Mouse (Mus musculus) adrenal gland, adult 8-10 months (tissue): ENCODE data around the gene Nr6a1. TPM values are rescaled to one million over a fixed set of nuclear protein-coding genes. Genes with fewer than 3 reads are reported as not detected.
A peak's percentile ranks its signal among the peaks of the same experiment; 100 is the strongest.

Experiments
- DNase-seq: peaks from one replicate; pipeline ENCODE4 v3.0.0; 2022
- total RNA-seq, 4 experiments: library from RNA; stranded (reverse); gene quantifications; 2 replicates each; pipeline ENCODE4 v1.2.4; 2022

Nr6a1 gene
- total RNA-seq, 4 experiments from 2014 or later: 6.6 to 15.8 (median 9.7) TPM

- no peak for DNase-seq
Observed at GRCm38 (mm10) chr2:38936721-38937378, 9.4 kb upstream of the Nr6a1 start.

DNA sequence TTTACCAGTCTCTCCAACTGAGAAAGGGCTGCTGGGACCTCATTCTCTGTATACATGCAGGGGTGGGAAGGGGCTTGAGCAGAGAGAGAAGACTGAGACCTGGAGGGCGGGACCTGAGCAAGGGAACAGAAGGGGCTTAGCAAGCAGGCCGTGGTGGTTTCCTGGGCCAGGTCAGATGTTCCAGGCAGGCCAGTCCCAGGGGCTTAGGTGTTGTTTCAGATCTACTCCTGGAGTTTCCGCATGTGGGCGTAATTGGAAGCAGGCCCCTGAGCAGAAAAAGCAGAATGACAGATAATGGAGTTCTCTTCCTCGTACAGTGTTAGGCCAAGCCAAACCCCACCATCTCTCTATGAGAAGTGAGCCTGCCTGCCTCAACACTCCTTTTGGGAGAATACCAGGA, 7.4 kb upstream of the Nr6a1 start:
- DNase-seq: no peak

GRCm38 (mm10) chr2:38933931-38934330, 6.4 kb upstream of the Nr6a1 start:
- no peak for DNase-seq

GRCm38 (mm10) chr2:38931851-38932667, 4.6 kb upstream of the Nr6a1 start, which contains the start of gene Olfml2a:
TSS of gene Olfml2a (plus strand) at chr2:38931978.
- peak; percentile 77 for DNase-seq

DNA sequence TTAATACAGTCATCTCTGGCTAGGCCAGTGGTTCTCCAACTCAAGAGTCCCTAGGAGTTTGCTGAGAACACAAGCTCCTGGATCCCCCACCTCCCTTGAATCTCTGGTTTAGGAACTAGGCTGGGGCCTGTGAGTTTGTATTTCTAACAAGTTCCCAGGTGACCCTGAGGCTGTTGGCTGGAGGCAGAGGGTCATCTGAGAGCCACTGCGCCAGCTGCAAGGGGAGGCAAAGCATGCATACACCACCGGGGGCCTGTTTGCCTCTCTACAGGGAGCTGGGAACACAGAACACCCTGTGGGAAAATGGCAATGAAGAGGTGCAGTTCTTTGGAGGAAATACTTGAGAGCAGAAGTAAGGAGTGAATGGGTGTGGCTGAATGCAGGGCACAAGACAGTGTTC, 2.8 kb upstream of the Nr6a1 start:
- DNase-seq: no peak

DNA sequence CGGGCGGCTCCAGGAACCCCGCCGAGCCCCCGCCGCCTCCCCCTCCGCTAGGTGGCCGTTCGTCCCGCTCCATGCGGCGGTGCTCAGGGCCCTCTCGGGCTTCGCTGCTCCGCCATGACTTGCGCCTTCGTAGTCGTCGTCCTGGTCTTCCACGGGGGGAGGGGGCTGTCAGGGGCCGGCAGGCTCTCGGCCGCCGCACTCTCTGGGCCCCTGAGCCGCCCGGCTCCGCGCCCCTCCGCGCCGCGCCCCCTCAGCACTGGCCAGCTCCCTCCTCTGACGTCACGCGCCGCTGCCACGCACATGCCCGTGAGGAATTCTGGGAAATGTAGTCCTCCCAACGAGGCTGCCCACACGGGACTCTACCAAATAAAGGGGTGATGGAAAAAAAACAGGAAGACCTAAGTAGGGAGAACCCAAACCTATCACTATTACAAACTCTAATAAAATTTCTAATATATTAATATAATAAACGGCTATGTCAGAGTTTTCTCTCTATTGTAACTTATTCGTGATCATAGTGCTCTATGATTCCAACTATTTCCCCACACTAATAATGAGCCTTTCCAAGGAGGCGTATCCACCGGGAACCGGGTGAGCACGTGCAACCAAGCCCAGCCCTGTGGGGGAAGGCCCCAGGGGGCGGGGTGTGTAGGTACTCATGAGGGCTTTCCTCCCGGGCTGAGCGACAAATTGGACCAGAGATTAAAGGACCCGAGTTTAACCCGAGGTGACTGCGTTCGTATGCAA, 1.2 kb downstream of the Nr6a1 start:
- peak; percentile 92 for DNase-seq

DNA sequence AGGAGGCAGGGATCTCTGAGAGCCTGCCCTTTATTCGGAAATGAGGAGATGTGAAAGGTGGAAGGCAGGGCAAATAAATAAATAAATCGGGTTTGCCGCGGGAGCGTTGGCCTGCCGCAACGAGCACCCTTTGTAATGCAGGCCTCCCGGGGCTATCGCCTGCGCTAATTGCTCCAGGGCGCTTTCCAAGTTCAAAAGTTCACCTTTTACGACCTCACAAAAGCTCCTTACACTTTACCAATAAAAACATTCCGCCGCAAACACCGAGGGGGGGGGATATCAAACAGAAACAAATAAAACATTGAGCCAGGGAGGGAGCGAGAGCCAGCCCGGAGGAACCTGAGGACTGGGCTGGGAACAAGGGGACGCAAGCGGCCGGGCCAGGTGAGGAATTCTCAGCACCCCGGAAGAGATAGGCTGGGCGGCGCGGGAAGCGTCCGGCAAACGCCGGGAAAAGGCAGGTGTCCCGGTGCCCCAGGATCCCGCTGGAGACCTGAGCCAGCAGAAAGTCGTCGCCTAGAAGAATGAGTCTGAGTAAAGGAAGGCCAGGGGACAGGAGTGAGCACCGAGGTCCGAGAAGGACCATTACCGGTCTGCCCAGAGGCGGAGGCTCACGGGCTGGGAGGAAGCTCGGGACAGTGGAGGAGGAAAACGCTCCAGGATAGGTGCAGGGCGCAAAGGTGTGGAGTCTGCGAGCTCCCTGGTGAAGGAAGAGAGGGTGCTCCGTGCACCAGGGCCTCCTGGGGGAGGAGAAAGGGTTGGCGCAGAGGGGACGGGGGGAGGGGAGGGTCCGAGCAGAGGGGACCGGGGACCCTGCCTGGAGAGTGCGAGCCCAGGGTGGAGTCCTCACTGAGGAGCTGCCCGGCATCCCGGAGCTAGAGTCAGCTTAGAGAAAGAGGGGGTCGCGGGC, 2.1 kb downstream of the Nr6a1 start:
- no peak for DNase-seq

DNA sequence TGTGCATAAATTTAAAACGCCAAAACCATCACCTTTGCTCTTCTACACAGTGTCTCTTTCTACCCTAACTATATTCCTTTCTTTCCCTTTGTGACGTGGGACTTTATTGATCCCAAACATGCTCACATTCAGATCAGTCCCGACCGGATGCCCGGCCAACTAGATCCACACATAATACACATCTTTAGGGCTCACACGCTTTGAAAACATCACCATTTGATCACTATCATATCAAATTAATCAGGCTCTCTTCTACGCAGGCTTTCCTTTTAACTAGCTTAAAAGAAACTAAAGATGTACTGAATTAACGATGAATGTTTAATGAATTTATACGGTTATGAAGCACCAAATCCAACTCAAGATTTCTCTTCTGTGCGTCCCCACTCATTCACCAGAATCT, 2.9 kb downstream of the Nr6a1 start:
- DNase-seq: no peak

DNA sequence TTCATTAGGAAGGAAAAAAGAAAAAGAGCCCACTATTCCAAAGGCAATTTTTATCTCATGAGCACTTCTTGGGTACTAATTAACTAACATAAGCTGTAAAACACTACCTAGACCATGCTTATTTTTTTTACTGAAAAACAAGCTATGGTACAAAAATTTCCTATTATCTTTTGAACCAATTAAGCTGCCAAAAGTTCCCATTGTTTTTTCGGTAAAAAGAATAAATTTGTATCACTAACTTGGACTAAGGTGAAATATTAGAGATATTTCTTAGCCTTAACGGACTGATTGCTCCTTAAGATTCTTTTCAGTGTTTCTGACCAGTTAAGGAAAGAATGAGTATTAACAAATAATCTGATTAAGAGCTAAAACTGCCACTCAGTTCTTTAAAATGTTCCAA, 3.6 kb downstream of the Nr6a1 start:
- DNase-seq: no peak

- DNase-seq: no peak
Observed at GRCm38 (mm10) chr2:38923471-38923870, 4.0 kb downstream of the Nr6a1 start.

- no peak for DNase-seq
Observed at GRCm38 (mm10) chr2:38921374-38921773, 6.1 kb downstream of the Nr6a1 start.

DNA sequence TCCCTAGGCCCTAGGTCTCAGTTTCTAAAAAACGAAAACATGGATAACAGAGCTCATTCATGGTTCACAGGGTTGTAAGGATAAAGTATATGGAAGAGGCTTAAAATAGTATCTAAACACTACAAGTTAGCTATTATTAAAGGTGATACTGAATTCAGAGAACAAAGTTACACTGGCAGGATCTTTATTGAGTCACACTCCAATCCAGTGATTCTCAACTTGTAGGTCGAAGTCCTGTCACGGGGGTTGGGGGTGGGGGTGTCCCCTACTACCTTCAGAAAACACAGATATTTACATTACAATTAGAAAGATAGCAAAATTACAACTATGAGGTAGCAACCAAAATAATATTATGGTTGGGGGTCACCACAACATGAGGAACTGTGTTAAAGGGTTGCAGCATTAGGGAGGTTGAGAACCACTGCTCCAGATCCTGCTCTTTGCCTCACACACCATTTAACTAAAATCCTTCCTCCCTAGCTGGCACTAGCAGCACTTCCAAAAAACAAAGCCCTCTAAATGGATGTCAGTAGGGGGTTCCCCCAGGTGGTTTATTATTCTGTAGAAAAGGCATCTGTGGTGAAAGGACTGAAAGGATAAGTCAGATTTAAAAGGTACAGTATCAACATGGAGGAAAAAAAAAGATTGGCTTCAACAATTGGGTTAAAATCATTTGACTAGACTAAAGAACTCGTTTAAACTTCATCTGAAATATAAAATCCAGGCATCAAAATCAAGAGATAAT, 10.4 kb downstream of the Nr6a1 start:
- no peak for DNase-seq

DNA sequence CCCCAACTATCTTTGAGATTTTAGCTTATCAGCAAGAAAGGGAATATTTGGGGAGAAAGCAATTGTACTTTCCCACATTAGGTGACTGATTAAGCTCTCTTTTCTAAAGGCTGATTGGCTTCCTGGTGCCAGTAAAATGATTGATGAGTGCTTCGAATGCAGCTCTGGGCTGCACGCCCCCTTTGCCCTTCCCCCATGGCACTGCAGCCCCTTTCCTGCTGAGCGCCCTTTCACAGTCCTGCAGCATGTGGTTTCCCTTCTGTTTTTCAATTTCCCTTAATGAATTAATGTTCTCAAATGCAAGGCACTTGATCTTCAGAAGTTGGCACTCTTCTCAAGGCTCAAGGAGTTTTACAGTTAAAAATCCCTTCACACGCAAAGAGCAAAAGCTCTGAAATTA, 12.5 kb downstream of the Nr6a1 start:
- DNase-seq: no peak

GRCm38 (mm10) chr2:38914517-38914916, 13.0 kb downstream of the Nr6a1 start:
- DNase-seq: no peak

DNA sequence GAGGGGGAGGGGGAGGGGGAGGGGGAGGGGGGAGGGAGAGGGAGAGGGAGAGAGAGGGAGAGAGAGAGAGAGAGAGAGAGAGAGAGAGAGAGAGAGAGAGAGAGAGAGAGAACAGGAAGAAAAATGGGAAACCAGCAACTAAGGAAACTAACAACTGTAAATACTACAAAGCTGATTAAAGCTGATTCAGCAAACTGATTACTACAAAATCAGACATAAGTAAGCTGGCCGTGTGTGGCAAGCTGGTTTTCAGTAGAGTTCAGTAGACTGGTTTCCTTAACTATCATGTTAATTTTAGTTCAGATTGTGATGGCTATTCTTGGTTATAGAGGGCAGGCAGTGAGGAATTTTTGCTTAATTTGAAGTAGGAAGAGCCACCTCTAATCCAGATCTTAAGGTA, 18.9 kb downstream of the Nr6a1 start:
- DNase-seq: no peak

DNA sequence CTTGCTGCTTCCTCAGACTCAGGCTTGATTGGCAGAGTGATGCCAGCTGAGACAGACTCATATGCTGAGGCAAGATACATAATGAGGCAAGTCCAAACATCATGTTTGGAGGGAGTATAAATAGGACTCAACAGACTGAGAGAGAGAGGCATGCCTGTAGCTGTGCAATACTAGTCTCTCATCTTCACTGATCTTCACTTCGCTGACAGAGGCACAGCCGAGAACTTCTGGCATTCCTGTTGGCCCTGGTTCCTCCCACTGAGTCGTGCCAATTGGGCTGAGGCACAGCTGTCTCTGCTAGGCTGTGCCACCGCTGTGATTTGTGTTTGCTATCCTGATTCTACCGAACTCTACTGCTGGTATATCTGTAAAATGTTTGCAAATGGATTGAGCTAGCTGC, 21.4 kb downstream of the Nr6a1 start:
- no peak for DNase-seq

DNA sequence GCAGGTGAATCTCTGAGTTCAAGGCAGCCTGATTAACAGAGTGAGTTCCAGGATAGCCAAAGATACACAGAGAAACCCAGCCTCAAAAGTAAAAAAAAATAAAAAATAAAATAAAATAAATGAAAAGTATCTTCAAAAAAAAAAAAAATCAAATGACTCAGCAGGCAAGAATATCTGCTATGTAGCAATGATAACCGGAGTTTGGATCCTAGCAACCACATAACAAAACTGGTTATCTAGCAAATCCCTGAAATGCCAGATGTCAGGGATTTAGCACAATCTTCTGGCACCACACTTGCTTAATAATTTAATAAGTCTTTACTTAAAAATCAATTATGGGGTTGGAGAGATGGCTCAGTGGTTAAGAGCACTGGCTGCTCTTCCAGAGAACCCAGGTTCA, 23.2 kb downstream of the Nr6a1 start:
- DNase-seq: no peak

- DNase-seq: no peak
Observed at GRCm38 (mm10) chr2:38902866-38903265, 24.6 kb downstream of the Nr6a1 start.

GRCm38 (mm10) chr2:38880907-38881672, 46.4 kb downstream of the Nr6a1 start:
- DNase-seq: no peak

DNA sequence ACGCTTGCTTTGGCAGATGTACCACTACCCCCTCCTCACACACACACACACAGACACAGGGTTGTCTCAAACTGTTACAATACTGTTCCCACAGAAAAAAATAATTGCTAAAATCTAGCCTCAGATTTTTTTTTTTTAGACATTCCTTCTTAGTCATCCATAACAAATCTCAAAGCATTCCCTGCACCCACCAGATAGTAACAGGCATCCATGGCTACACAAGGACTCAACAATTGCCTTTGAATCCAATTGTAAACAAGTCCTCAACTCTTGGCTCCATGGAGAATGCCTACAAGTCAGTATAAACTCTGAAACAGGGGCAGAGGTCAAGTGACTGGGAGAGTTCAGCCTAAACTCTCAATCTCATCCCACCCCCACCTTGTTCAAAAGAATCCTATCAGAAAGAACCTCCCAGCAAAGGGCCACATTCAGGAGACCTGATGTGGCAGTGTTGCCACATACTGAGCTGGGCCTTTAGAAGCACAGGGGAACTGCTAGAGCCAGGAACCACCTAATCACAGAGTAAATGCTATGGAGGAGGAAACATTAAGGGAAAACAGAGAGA, 52.9 kb downstream of the Nr6a1 start:
- no peak for DNase-seq
